17 mouse cellular contexts compared by ENCODE assay signal in the genomic region with DNA sequence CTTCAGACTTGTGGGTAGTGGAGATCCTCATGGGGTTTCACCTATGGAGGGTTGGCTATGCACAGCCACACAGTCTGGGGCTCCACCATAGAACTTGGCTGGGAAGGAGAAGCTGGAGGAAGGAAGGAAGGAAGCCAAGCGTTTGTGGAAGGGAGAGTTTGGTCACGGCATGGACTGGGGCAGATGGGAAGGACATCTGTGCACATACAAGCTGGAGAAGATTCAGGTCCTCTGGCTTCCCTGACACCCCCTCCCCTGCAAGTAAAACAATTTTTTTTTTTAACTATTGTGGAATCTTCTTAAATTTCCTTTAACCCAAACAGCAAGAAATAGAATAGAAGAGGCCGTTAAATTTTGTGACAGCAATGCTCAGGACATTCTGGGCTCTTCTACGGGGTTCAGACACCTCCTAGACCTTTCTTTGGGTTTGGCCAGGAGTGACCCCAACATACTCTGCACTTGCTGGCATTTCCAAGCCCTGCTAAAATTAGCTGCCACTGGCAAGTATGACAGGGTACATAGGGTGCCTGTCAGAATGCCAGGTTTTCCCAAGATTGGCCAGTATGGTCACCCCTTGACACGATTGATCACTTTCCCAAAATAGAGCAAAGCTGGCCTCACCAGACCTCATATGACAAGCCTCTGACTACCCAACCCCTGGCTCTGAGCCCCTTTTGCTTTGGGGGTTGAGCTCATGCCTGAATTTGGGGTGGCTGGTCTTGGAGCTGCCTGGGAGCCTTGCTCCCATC. TPM values are rescaled to one million over a fixed set of nuclear protein-coding genes. Genes with fewer than 3 reads are reported as not detected.
DNase-seq lines count a peak whose midpoint lies in the region; ATAC-seq lines count a peak whose summit lies in the region.
"Had no signal": no experiment of that assay in that cellular context is flagged by ENCODE, and none has a peak within 500 bp of the region (broad histone marks: within the 10 kb centered on the region; RNA-seq: fewer than 3 reads in every experiment).

No protein-coding gene starts in this region.

- DNase-seq in frontal cortex, postnatal 14 days (ENCODE audit: low spot score in 2 of 2): no peak
- DNase-seq in left cerebral cortex, postnatal 36 days (ENCODE audit: low spot score in 2 of 2): peak; percentile 41 to 53
- DNase-seq in left cerebral cortex, postnatal 4 days: no peak
- peak; percentile 79 for DNase-seq in brain, adult 2 months (ENCODE audit: low read depth, low spot score)
- DNase-seq in heart, embryonic 10.5 days (ENCODE audit: low spot score): no peak
- DNase-seq in kidney, postnatal 4 days: no peak
- DNase-seq: kidney, adult 8-10 months; lung, adult 2 months had no signal

- peak; percentile 42; the same call in 1 of the 2 replicates for ATAC-seq in frontal cortex, adult (ENCODE audit: low TSS enrichment)
- ATAC-seq in forebrain, embryonic 12.5 days (ENCODE audit: low FRiP score): no peak
- ATAC-seq: activated CD4-positive, CD25-positive, alpha-beta regulatory T cell, adult 4 months; hindbrain, embryonic 16.5 days had no signal

- WGBS in heart, embryonic 10.5 days: 74% methylated on average over 5 of the region's 5 CpGs
- 83% methylated on average over 5 of the region's 5 CpGs for WGBS in forebrain, embryonic 12.5 days

- intact Hi-C loops in left cerebral cortex, postnatal 36 days (cut with DNase I): no loop called here
- intact Hi-C loops in left cerebral cortex, postnatal 4 days (cut with DNase I): no loop called here

- H3K4me3 ChIP-seq in heart, embryonic 10.5 days: no peak overlapping the region
- no peak overlapping the region for H3K4me3 ChIP-seq in forebrain, embryonic 12.5 days (replicated peaks)
- H3K4me3 ChIP-seq: erythroblast, embryonic 14.5 days; megakaryocyte, embryonic 14.5 days had no signal

- H3K36me3 ChIP-seq in heart, embryonic 10.5 days: no peaks in the 10 kb centered on the region
- no peaks in the 10 kb centered on the region for H3K36me3 ChIP-seq in forebrain, embryonic 12.5 days (replicated peaks)

- H3K27me3 ChIP-seq in heart, embryonic 10.5 days (ENCODE audit: insufficient read depth, poor library complexity, severe bottlenecking): peaks cover 8% of the 10 kb centered on the region; the same call in 1 of the 2 replicates
- H3K27me3 ChIP-seq in forebrain, embryonic 12.5 days: peaks cover 2% of the 10 kb centered on the region; the same call in 1 of the 2 replicates

- H3K4me1 ChIP-seq in heart, embryonic 10.5 days: peaks cover 30% of the 10 kb centered on the region
- no peaks in the 10 kb centered on the region for H3K4me1 ChIP-seq in forebrain, embryonic 12.5 days

- 0 out of 2 replicates have a peak overlapping the region, but pooled peaks have one; percentile 42 for H3K27ac ChIP-seq in heart, embryonic 10.5 days
- no peak overlapping the region for H3K27ac ChIP-seq in forebrain, embryonic 12.5 days
- H3K27ac ChIP-seq: stomach, postnatal 0 days had no signal

- no peak overlapping the region for H3K9ac ChIP-seq in forebrain, embryonic 12.5 days

- no peaks in the 10 kb centered on the region for H3K9me3 ChIP-seq in heart, embryonic 10.5 days
- H3K9me3 ChIP-seq in forebrain, embryonic 12.5 days: no peaks in the 10 kb centered on the region

- no peak overlapping the region for H3K4me2 ChIP-seq in forebrain, embryonic 12.5 days

RNA-seq across cellular contexts. Expression of a gene that starts 17.0 kb away (rescaled TPM):
- not detected for total RNA-seq in left cerebral cortex, postnatal 36 days (2021)
- total RNA-seq in left cerebral cortex, postnatal 4 days (2021): not detected
- polyA plus RNA-seq in heart, embryonic 10.5 days (2016; fragmentation: Nextera tagmentation; extraction: Ambion mirVana): 6,952 and 8,117 TPM in 2 replicates
- polyA plus RNA-seq in forebrain, embryonic 12.5 days (2016; fragmentation: Nextera tagmentation; extraction: Ambion mirVana): 0.99 and 2.0 TPM in 2 replicates
- total RNA-seq: layer of hippocampus, adult 18-20 months had no signal
- polyA plus RNA-seq: activated CD4-positive, CD25-positive, alpha-beta regulatory T cell, adult 4 months; frontal cortex, adult 2 months; hindbrain, embryonic 16.5 days had no signal

RNA-seq across cellular contexts. Expression of a gene that starts 34.3 kb away (rescaled TPM):
- total RNA-seq in left cerebral cortex, postnatal 36 days (2021): 1 to 10 TPM; 1.6 to 2.2 TPM
- total RNA-seq in left cerebral cortex, postnatal 4 days (2021): 1 to 10 TPM; 3.9 to 4.0 TPM
- polyA plus RNA-seq in heart, embryonic 10.5 days (2016; fragmentation: Nextera tagmentation; extraction: Ambion mirVana): 2.1 and 2.6 TPM in 2 replicates
- polyA plus RNA-seq in forebrain, embryonic 12.5 days (2016; fragmentation: Nextera tagmentation; extraction: Ambion mirVana): 2.9 and 3.5 TPM in 2 replicates
- polyA plus RNA-seq: activated CD4-positive, CD25-positive, alpha-beta regulatory T cell, adult 4 months; erythroblast, embryonic 14.5 days had no signal

RNA-seq across cellular contexts. Expression of a gene that starts 37.5 kb away (rescaled TPM):
- 10 to 100 TPM; 18.0 to 19.2 TPM for total RNA-seq in left cerebral cortex, postnatal 36 days (2021)
- total RNA-seq in left cerebral cortex, postnatal 4 days (2021): 10 to 100 TPM; 26.6 to 37.5 TPM
- 140 and 162 TPM in 2 replicates for polyA plus RNA-seq in heart, embryonic 10.5 days (2016; fragmentation: Nextera tagmentation; extraction: Ambion mirVana)
- polyA plus RNA-seq in forebrain, embryonic 12.5 days (2016; fragmentation: Nextera tagmentation; extraction: Ambion mirVana): 104 and 108 TPM in 2 replicates

RNA-seq across cellular contexts. Expression of a gene that starts 39.9 kb away (rescaled TPM):
- 10 to 100 TPM; 82.8 to 91.0 TPM for total RNA-seq in left cerebral cortex, postnatal 36 days (2021)
- total RNA-seq in left cerebral cortex, postnatal 4 days (2021): 100 to 1,000 TPM; 202 to 213 TPM
- polyA plus RNA-seq in heart, embryonic 10.5 days (2016; fragmentation: Nextera tagmentation; extraction: Ambion mirVana): 48.1 and 56.7 TPM in 2 replicates
- 58.4 and 59.8 TPM in 2 replicates for polyA plus RNA-seq in forebrain, embryonic 12.5 days (2016; fragmentation: Nextera tagmentation; extraction: Ambion mirVana)

RNA-seq across cellular contexts. Expression of a gene that starts 53.9 kb away (rescaled TPM):
- total RNA-seq in left cerebral cortex, postnatal 36 days (2021): 10 to 100 TPM; 12.4 to 19.1 TPM
- total RNA-seq in left cerebral cortex, postnatal 4 days (2021): 10 to 100 TPM; 20.4 to 24.8 TPM
- 22.4 and 25.7 TPM in 2 replicates for polyA plus RNA-seq in heart, embryonic 10.5 days (2016; fragmentation: Nextera tagmentation; extraction: Ambion mirVana)
- 14.6 and 20.5 TPM in 2 replicates for polyA plus RNA-seq in forebrain, embryonic 12.5 days (2016; fragmentation: Nextera tagmentation; extraction: Ambion mirVana)

Comparison
In these comparisons a context has a peak if more than half of its experiments do, and no peak if none do; other contexts are left out.
1. DNase-seq: peak in left cerebral cortex, postnatal 36 days (2 of 2) and brain, adult 2 months (single experiment); none in frontal cortex, postnatal 14 days (0 of 2), left cerebral cortex, postnatal 4 days (single experiment), heart, embryonic 10.5 days (single experiment) and kidney, postnatal 4 days (0 of 2).